Mouse (Mus musculus) neural tube, embryonic 12.5 days (tissue): ENCODE results near the gene Camsap1. TPM values are rescaled to one million over a fixed set of nuclear protein-coding genes. Genes with fewer than 3 reads are reported as not detected.

Experiments
- ATAC-seq: fragments of 200-750 bp; cut with Nextera tagmentation; 2 replicates; pipeline ENCODE4 v1.8.0; 2017; ENCODE audit warnings: low read depth, mild to moderate bottlenecking, moderate TSS enrichment, moderate library complexity; ENCODE audit not compliant: low FRiP score
- H3K27ac ChIP-seq: fragments of 300-500 bp; sonication (generic); 2 replicates; pipeline ENCODE4 v1.5.1; 2016
- H3K27me3 ChIP-seq: fragments of 300-500 bp; sonication (generic); replicated peaks from 2 replicates; pipeline ENCODE4 v1.6.1; 2016; ENCODE audit warnings: mild to moderate bottlenecking
- H3K36me3 ChIP-seq: fragments of 300-500 bp; sonication (generic); 2 replicates; pipeline ENCODE4 v1.6.1; 2016; ENCODE audit warnings: mild to moderate bottlenecking
- H3K4me1 ChIP-seq: fragments of 300-500 bp; sonication (generic); 2 replicates; pipeline ENCODE4 v1.6.1; 2016
- H3K4me2 ChIP-seq: fragments of 300-500 bp; sonication (generic); replicated peaks from 2 replicates; pipeline ENCODE4 v1.6.1; 2016; ENCODE audit warnings: mild to moderate bottlenecking
- H3K4me3 ChIP-seq: fragments of 300-500 bp; sonication (generic); 2 replicates; pipeline ENCODE4 v1.5.1; 2016
- H3K9ac ChIP-seq: fragments of 300-500 bp; sonication (generic); 2 replicates; pipeline ENCODE4 v1.6.1; 2016; ENCODE audit warnings: mild to moderate bottlenecking
- H3K9me3 ChIP-seq: fragments of 300-500 bp; sonication (generic); 2 replicates; pipeline ENCODE4 v1.6.1; 2016; ENCODE audit warnings: mild to moderate bottlenecking
- WGBS: fragments of 180-500 bp; shearing (Covaris S2); methylation state at CpG from one replicate; pipeline ENCODE4 v1.1.7; 2016; 5-methylcytosine and 5-hydroxymethylcytosine counted together
- polyA plus RNA-seq: library from polyadenylated mRNA; unstranded; fragments of >200 nt; fragmentation: Nextera tagmentation; extraction: Ambion mirVana; gene quantifications from 2 replicates; pipeline ENCODE4 v1.2.1, GENCODE M21; 2016

Camsap1 gene
- polyA plus RNA-seq, 1 experiment from 2014 or later: 82.6 TPM

- H3K4me3 ChIP-seq: no peak overlapping the region
- H3K9ac ChIP-seq: no peak overlapping the region
- 95% methylated on average over 4 of the region's 4 CpGs for WGBS
- peaks cover 31% of the 10 kb centered on the region for H3K4me1 ChIP-seq
- no peak for ATAC-seq
- no peak overlapping the region for H3K27ac ChIP-seq
- H3K9me3 ChIP-seq: no peaks in the 10 kb centered on the region
- peaks cover 9% of the 10 kb centered on the region for H3K36me3 ChIP-seq
- H3K27me3 ChIP-seq: no peaks in the 10 kb centered on the region
- no peak overlapping the region for H3K4me2 ChIP-seq
These were observed 7.8 kb downstream of the Camsap1 start for GRCm38 (mm10) chr2:25975141-25975770.

- no peak overlapping the region for H3K4me2 ChIP-seq
- WGBS: 91% methylated on average over 2 of the region's 2 CpGs
- H3K9me3 ChIP-seq: no peaks in the 10 kb centered on the region
- ATAC-seq: no peak
- H3K9ac ChIP-seq: no peak overlapping the region
- H3K4me1 ChIP-seq: peaks cover 9% of the 10 kb centered on the region; the same call in 1 of the 2 replicates
- no peak overlapping the region for H3K4me3 ChIP-seq
- no peaks in the 10 kb centered on the region for H3K27me3 ChIP-seq
- no peak overlapping the region for H3K27ac ChIP-seq
- peaks cover 24% of the 10 kb centered on the region for H3K36me3 ChIP-seq
These were observed 12.7 kb downstream of the Camsap1 start for GRCm38 (mm10) chr2:25970426-25970825.

GRCm38 (mm10) chr2:25969319-25969718, 13.8 kb downstream of the Camsap1 start:
- H3K9ac ChIP-seq: no peak overlapping the region
- WGBS: 93% methylated on average over 4 of the region's 4 CpGs
- no peak overlapping the region for H3K27ac ChIP-seq
- H3K36me3 ChIP-seq: peaks cover 35% of the 10 kb centered on the region
- no peak for ATAC-seq
- no peak overlapping the region for H3K4me2 ChIP-seq
- peaks cover 9% of the 10 kb centered on the region; the same call in 1 of the 2 replicates for H3K4me1 ChIP-seq
- no peak overlapping the region for H3K4me3 ChIP-seq
- no peaks in the 10 kb centered on the region for H3K27me3 ChIP-seq
- H3K9me3 ChIP-seq: no peaks in the 10 kb centered on the region

DNA sequence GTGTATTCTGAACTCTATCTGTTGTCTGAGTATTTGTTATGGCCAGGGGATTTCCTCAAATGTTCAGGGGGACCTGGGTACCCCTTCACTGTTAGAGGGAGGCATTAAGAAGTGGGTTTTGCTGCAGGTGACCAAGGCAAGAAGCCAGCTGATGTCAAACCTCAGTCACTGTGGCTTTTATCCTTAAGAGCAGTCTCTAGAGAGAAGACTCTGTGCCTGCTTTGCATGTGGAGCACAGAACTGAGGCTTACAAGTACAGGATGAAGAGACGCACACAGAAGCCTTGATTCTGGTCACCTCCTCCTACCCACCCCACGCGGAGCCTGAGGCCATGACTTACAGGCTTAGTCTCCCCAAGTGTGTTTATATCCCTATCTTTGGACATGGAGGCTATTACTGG, 33.8 kb downstream of the Camsap1 start:
- Histone ChIP-seq H3K4me3 (no peak overlapping the region), H3K27me3 (no peaks in the 10 kb centered on the region), H3K36me3 (peaks cover 62% of the 10 kb centered on the region), H3K9ac (no peak overlapping the region), H3K9me3 (no peaks in the 10 kb centered on the region), H3K27ac (no peak overlapping the region), H3K4me1 (no peaks in the 10 kb centered on the region), H3K4me2 (no peak overlapping the region)
- ATAC-seq: no peak
- WGBS: 90% methylated on average over 3 of the region's 3 CpGs

DNA sequence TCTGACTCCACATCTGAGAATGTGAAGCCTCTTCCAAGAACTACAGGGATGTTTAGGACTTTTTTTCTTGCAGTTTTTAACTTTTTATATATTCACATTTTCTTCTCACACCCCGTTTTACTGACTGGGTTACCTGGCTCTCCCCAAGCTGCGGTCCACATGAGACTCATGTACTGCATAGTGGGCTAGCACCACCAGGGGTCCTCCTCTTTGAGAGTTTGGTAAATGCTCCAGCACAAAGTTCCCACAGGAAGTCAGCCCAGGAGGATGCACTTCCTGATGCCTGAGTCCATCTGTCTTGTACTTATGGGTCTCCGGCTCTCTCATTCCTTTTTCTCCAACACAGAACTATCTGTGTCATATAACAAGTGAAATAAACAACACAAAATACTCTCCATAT, 35.1 kb downstream of the Camsap1 start:
- Histone ChIP-seq H3K36me3 (peaks cover 64% of the 10 kb centered on the region), H3K27ac (no peak overlapping the region), H3K4me3 (no peak overlapping the region), H3K9me3 (no peaks in the 10 kb centered on the region), H3K4me1 (no peaks in the 10 kb centered on the region), H3K9ac (no peak overlapping the region), H3K4me2 (no peak overlapping the region), H3K27me3 (no peaks in the 10 kb centered on the region)
- ATAC-seq: no peak
- WGBS: 84% methylated on average over 3 of the region's 3 CpGs

DNA sequence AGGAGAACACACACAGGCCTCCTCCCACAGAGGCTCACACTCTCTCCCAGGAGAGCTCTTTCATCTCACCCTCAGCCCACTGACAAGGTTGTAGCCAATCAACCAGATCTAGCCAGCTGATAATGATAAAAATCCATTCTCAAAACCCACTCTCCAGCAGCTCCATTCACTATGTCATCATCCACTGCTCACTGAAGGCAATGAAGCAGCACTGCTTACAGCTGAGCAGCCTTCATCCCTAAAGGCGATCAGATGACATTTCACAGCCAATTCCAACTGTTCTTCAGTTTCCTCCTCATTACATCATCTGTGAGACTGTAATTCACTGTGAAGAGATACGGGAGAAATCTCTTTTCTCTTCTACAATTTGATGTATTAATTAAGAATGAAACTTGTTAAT, 39.3 kb downstream of the Camsap1 start:
- Histone ChIP-seq H3K27ac (no peak overlapping the region), H3K9ac (no peak overlapping the region), H3K27me3 (no peaks in the 10 kb centered on the region), H3K4me2 (no peak overlapping the region), H3K9me3 (no peaks in the 10 kb centered on the region), H3K4me3 (no peak overlapping the region), H3K4me1 (no peaks in the 10 kb centered on the region), H3K36me3 (peaks cover 66% of the 10 kb centered on the region)
- no peak for ATAC-seq
- 82% methylated on average over 2 of the region's 2 CpGs for WGBS

GRCm38 (mm10) chr2:25940503-25940902, 42.6 kb downstream of the Camsap1 start:
- H3K9ac ChIP-seq: no peak overlapping the region
- WGBS: 92% methylated on average over 6 of the region's 6 CpGs
- peaks cover 93% of the 10 kb centered on the region for H3K36me3 ChIP-seq

DNA sequence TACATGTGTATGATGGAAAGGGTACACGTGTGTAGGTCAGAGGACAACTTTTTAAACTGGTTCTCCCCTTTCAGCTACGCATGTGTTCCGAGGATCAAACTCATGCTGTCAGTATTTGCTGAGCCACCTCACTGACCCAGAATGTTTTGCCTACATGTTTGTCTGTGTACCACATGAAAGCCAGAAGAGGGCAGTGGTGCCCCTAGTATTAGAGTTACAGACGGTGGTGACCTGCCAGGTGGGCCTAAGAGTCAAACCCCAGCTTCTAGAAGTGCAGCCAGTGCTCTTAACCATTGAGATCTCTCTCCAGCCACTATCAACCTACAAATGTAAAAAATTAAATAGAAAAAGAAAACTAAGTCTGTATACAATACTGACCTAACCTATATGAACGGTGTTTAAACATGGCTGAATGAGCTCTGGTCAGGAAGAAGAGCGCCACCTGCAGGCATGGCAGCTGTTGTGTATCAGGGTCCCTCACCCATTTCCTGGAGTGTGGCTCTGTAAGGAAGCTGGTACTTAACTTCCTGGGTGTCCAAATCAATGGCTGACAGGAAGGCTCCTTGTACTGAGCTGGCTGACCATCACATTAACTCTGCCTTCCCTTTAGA, 51.7 kb downstream of the Camsap1 start:
- Histone ChIP-seq H3K4me2 (no peak overlapping the region), H3K27me3 (no peaks in the 10 kb centered on the region), H3K4me3 (no peak overlapping the region), H3K9ac (no peak overlapping the region), H3K36me3 (peaks cover 87% of the 10 kb centered on the region), H3K27ac (no peak overlapping the region), H3K9me3 (no peaks in the 10 kb centered on the region), H3K4me1 (no peaks in the 10 kb centered on the region)
- ATAC-seq: no peak
- WGBS: 86% methylated on average over 6 of the region's 6 CpGs

More at GRCm38 (mm10) chr2:25940503-25940902, 42.6 kb downstream of the Camsap1 start:
- H3K27ac ChIP-seq: no peak overlapping the region
- no peak for ATAC-seq
- H3K4me1 ChIP-seq: no peaks in the 10 kb centered on the region
- H3K4me2 ChIP-seq: no peak overlapping the region
- no peaks in the 10 kb centered on the region for H3K27me3 ChIP-seq
- H3K4me3 ChIP-seq: no peak overlapping the region
- no peaks in the 10 kb centered on the region for H3K9me3 ChIP-seq

GRCm38 (mm10) chr2:25927821-25928220, 55.3 kb downstream of the Camsap1 start:
- Histone ChIP-seq H3K4me3 (no peak overlapping the region), H3K9ac (no peak overlapping the region), H3K9me3 (no peaks in the 10 kb centered on the region), H3K27me3 (no peaks in the 10 kb centered on the region), H3K4me1 (no peaks in the 10 kb centered on the region), H3K4me2 (no peak overlapping the region), H3K36me3 (peaks cover 72% of the 10 kb centered on the region), H3K27ac (no peak overlapping the region)
- ATAC-seq: no peak
- 94% methylated on average over 7 of the region's 7 CpGs for WGBS

- no peak overlapping the region for H3K27ac ChIP-seq
- no peak for ATAC-seq
- no peak overlapping the region for H3K4me2 ChIP-seq
- H3K27me3 ChIP-seq: no peaks in the 10 kb centered on the region
- H3K36me3 ChIP-seq: peaks cover 49% of the 10 kb centered on the region
- no peak overlapping the region for H3K4me3 ChIP-seq
- 0 out of 2 replicates have a peak, but pooled peaks cover 3% of the 10 kb centered on the region for H3K4me1 ChIP-seq
- no peak overlapping the region for H3K9ac ChIP-seq
- WGBS: 94% methylated on average over 4 of the region's 4 CpGs
- H3K9me3 ChIP-seq: no peaks in the 10 kb centered on the region
These were observed 58.1 kb downstream of the Camsap1 start for GRCm38 (mm10) chr2:25924934-25925333.

- 79% methylated on average over 2 of the region's 2 CpGs for WGBS
- H3K9ac ChIP-seq: no peak overlapping the region
- no peak overlapping the region for H3K4me3 ChIP-seq
- no peak for ATAC-seq
- H3K36me3 ChIP-seq: peaks cover 41% of the 10 kb centered on the region
- 0 out of 2 replicates have a peak, but pooled peaks cover 3% of the 10 kb centered on the region for H3K4me1 ChIP-seq
- no peaks in the 10 kb centered on the region for H3K9me3 ChIP-seq
- H3K27ac ChIP-seq: no peak overlapping the region
- H3K4me2 ChIP-seq: no peak overlapping the region
- H3K27me3 ChIP-seq: no peaks in the 10 kb centered on the region
These were observed 59.3 kb downstream of the Camsap1 start for GRCm38 (mm10) chr2:25923799-25924198.

DNA sequence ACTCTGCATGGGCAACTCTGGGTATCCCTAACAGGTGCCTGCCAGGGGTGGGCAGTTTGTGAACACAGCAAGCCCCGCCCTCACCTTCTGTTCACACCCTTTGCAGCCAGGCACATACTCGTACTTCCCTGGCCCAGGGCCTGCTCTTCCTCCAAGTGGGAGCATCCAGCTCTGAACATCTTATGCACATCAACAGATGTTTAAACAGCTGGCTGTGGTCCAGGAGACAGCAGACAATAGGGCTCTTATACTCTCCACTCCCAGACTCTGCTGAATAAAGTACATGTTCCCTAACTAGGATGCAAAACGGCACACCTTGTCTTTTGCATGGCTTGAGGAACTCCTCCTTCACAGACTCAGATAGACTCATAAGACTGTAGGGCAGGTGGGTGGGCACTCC, 63.1 kb downstream of the Camsap1 start:
- 73% methylated on average over 3 of the region's 3 CpGs for WGBS
- Histone ChIP-seq H3K4me2 (no peak overlapping the region), H3K4me1 (0 out of 2 replicates have a peak, but pooled peaks cover 3% of the 10 kb centered on the region), H3K27ac (no peak overlapping the region), H3K27me3 (no peaks in the 10 kb centered on the region), H3K36me3 (peaks cover 13% of the 10 kb centered on the region; the same call in 1 of the 2 replicates), H3K9me3 (no peaks in the 10 kb centered on the region), H3K4me3 (no peak overlapping the region), H3K9ac (no peak overlapping the region)
- ATAC-seq: no peak

DNA sequence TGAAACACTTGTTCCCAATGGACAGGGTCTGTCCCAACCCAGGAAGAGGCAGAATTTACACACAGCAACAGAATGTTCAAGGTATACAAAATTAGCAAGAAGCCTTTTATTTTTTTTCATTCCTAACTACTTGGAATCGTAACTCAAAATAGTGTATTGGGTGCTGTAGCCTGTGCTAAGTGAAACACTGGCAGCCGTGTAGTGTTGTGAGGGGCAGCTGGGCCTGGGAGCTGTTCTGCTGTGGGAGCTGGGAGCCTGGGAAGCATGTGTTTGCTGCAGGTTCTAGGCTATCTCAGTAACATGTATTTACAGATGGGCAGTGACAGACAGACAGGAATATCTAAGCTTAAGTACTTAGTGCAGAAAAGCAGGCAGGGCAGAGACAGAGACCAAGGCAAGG, 64.7 kb downstream of the Camsap1 start:
- H3K9ac ChIP-seq: no peak overlapping the region
- H3K27ac ChIP-seq: no peak overlapping the region
- no peak for ATAC-seq
- H3K4me1 ChIP-seq: 0 out of 2 replicates have a peak, but pooled peaks cover 3% of the 10 kb centered on the region
- H3K9me3 ChIP-seq: no peaks in the 10 kb centered on the region
- H3K27me3 ChIP-seq: no peaks in the 10 kb centered on the region
- H3K36me3 ChIP-seq: peaks cover 4% of the 10 kb centered on the region; the same call in 1 of the 2 replicates
- H3K4me2 ChIP-seq: no peak overlapping the region
- WGBS: 92% methylated on average over 2 of the region's 2 CpGs
- H3K4me3 ChIP-seq: no peak overlapping the region
